Mouse (Mus musculus): ENCODE data around the gene Tbx15. TPM values are rescaled to one million over a fixed set of nuclear protein-coding genes. Genes with fewer than 3 reads are reported as not detected.

Gene Tbx15
- polyA plus RNA-seq, 1 experiment, result 5.0 TPM

DNA sequence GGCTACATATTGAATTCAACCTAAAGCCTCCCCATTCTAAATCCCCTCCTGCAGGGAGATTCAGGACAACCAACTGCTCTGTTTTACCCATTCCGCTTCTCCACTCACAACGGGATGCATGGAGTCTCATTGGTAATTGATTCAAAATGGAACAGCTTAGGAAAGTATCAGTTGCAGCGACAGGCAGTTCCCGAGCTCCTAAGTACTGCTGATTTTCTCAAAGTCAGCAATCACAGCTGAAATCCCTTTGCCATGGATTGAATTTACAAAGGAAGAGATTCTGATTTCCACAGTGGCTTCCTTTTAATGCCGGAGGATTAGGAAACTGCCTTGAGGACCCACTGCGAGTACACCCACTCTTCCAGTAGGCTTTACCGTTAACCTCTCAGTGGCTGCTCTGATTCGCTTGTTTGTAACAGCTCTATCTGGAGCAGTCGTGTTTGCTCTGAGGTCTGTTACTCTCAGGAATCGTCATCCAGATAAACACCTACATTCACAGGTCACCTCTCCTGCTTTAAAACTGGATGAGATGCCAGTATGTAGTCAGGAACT, 26.6 kb downstream of the Tbx15 start:
- no peak overlapping the region for H3K4me3 ChIP-seq (ENCODE audit: insufficient read depth, poor library complexity, severe bottlenecking)

DNA sequence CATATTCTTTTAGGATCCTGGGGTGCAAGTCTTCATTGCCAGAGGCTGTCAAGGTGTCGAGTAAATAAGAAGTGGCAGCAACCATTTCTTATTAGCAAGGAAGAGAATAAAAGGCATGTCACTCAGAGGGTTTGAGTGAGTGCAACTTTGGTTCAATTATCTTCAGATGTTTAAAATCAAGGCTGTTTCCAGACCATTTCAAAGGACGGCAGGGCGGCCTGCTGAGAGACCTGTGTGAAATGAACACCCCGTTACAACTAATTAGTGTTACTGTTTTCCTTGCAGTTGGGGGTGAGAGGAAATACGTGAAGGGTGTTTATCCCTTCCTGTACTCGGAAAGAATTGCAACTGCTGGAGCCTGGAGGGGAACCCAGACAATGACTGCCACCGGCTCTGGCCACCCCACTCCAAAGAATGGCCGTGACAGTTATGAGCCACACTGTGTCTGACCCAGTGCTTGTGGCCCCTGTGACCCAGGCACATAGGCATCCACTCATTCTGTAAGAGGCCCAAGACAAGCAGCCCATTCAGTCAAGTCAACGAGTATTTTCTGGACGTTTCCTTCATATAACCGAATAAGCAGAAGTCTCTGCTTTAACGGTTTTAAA, 37.9 kb downstream of the Tbx15 start:
- H3K79me2 ChIP-seq (ENCODE audit: control insufficient read depth, insufficient read depth), result no peaks in the 10 kb centered on the region
- no peak for TF ChIP-seq MYOD1 (IDR thresholded peaks at IDR 0.05; ENCODE audit: control insufficient read depth, insufficient read length, low read depth)
- TF ChIP-seq USF1 (IDR thresholded peaks at IDR 0.05; ENCODE audit: low read depth), result no peak
- TF ChIP-seq CEBPB (IDR thresholded peaks at IDR 0.05; ENCODE audit: low read depth), result no peak
- TF ChIP-seq FOSL1 (IDR thresholded peaks at IDR 0.05; ENCODE audit: insufficient read depth, low read length, poor library complexity, severe bottlenecking), result no peak
- no peak overlapping the region for H3K4me3 ChIP-seq (ENCODE audit: insufficient read depth, poor library complexity, severe bottlenecking)
- H3ac ChIP-seq (ENCODE audit: control insufficient read depth, insufficient read length, low read depth), result no peak overlapping the region
- H3K79me3 ChIP-seq (ENCODE audit: low read depth), result no peaks in the 10 kb centered on the region
- H3K36me3 ChIP-seq (ENCODE audit: control insufficient read depth, insufficient read depth), result peaks cover 5% of the 10 kb centered on the region
- no peaks in the 10 kb centered on the region for H3K27me3 ChIP-seq (ENCODE audit: control insufficient read depth, insufficient read depth, insufficient read length)

More for the DNA sequence above, 26.6 kb downstream of the Tbx15 start:
- Histone ChIP-seq H3ac (ENCODE audit: control insufficient read depth, insufficient read length, low read depth) (no peak overlapping the region), H3K79me2 (ENCODE audit: control insufficient read depth, insufficient read depth) (no peaks in the 10 kb centered on the region), H3K36me3 (ENCODE audit: control insufficient read depth, insufficient read depth) (peaks cover 5% of the 10 kb centered on the region), H3K27me3 (ENCODE audit: control insufficient read depth, insufficient read depth, insufficient read length) (no peaks in the 10 kb centered on the region), H3K79me3 (ENCODE audit: low read depth) (peaks cover 3% of the 10 kb centered on the region)
- TF ChIP-seq MYOG (IDR thresholded peaks at IDR 0.05; ENCODE audit: control insufficient read depth, extremely low read depth, insufficient read length) (no peak), CEBPB (IDR thresholded peaks at IDR 0.05; ENCODE audit: low read depth) (no peak), MAX (IDR thresholded peaks at IDR 0.05) (no peak), CTCF (IDR thresholded peaks at IDR 0.05; ENCODE audit: control insufficient read depth, insufficient read depth, insufficient read length) (no peak), USF1 (IDR thresholded peaks at IDR 0.05; ENCODE audit: low read depth) (no peak), MYOD1 (IDR thresholded peaks at IDR 0.05; ENCODE audit: control insufficient read depth, insufficient read length, low read depth) (no peak), FOSL1 (IDR thresholded peaks at IDR 0.05; ENCODE audit: insufficient read depth, low read length, poor library complexity, severe bottlenecking) (no peak)

DNA sequence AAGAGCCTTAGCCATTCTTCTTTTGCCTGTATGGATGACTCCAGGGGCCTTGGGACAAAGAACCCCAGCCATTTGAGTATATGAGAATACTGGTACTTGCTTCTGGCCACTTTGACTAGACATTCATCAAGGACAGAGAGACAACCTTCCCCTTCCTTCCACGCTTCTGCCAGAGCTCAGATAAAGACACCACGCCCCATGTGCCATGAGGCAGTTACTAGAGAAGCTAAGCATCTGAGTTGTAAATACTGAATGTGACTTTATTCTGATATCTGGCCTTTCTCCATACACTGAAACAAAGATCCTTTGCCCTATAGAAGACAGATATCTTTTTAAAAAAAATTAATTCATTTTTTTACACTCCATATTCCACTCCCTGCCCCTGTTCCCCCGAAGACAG, 39.5 kb downstream of the Tbx15 start:
- no peak overlapping the region for H3K4me3 ChIP-seq (ENCODE audit: insufficient read depth, poor library complexity, severe bottlenecking)
- TF ChIP-seq FOSL1 (IDR thresholded peaks at IDR 0.05; ENCODE audit: insufficient read depth, low read length, poor library complexity, severe bottlenecking) (no peak), CEBPB (IDR thresholded peaks at IDR 0.05; ENCODE audit: low read depth) (no peak), MAX (IDR thresholded peaks at IDR 0.05) (no peak), MYOD1 (IDR thresholded peaks at IDR 0.05; ENCODE audit: control insufficient read depth, insufficient read length, low read depth) (no peak), CTCF (IDR thresholded peaks at IDR 0.05; ENCODE audit: control insufficient read depth, insufficient read depth, insufficient read length) (no peak), USF1 (IDR thresholded peaks at IDR 0.05; ENCODE audit: low read depth) (no peak), MYOG (IDR thresholded peaks at IDR 0.05; ENCODE audit: control insufficient read depth, extremely low read depth, insufficient read length) (no peak)
- no peaks in the 10 kb centered on the region for H3K79me3 ChIP-seq (ENCODE audit: low read depth)
- H3K79me2 ChIP-seq (ENCODE audit: control insufficient read depth, insufficient read depth), result no peaks in the 10 kb centered on the region
- no peaks in the 10 kb centered on the region for H3K27me3 ChIP-seq (ENCODE audit: control insufficient read depth, insufficient read depth, insufficient read length)
- no peak overlapping the region for H3ac ChIP-seq (ENCODE audit: control insufficient read depth, insufficient read length, low read depth)
- peaks cover 2% of the 10 kb centered on the region for H3K36me3 ChIP-seq (ENCODE audit: control insufficient read depth, insufficient read depth)

DNA sequence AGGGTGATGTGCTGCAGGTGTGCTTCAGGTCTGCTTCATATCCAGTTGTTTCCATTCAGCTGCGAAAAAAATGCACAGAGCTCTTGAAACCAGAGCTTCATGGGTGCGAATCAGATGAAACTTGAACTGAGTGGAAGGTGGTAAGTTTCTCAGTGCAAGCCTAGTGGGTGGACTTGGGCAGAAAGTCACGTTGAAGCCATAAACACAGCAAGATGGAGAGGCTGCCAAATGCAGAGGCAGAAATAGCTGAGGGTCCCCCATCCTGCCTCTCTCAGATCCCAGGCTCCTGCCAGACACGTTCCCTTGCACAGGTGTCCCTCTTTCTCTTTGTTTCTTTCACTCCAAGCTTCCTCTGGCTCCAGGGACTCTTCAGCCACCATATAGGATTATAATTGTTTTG, 41.3 kb downstream of the Tbx15 start:
- TF ChIP-seq CEBPB (IDR thresholded peaks at IDR 0.05; ENCODE audit: low read depth) (no peak), USF1 (IDR thresholded peaks at IDR 0.05; ENCODE audit: low read depth) (no peak), FOSL1 (IDR thresholded peaks at IDR 0.05; ENCODE audit: insufficient read depth, low read length, poor library complexity, severe bottlenecking) (no peak), MAX (IDR thresholded peaks at IDR 0.05) (no peak), MYOD1 (IDR thresholded peaks at IDR 0.05; ENCODE audit: control insufficient read depth, insufficient read length, low read depth) (no peak), CTCF (IDR thresholded peaks at IDR 0.05; ENCODE audit: control insufficient read depth, insufficient read depth, insufficient read length) (no peak), MYOG (IDR thresholded peaks at IDR 0.05; ENCODE audit: control insufficient read depth, extremely low read depth, insufficient read length) (no peak)
- Histone ChIP-seq H3K79me3 (ENCODE audit: low read depth) (no peaks in the 10 kb centered on the region), H3ac (ENCODE audit: control insufficient read depth, insufficient read length, low read depth) (no peak overlapping the region), H3K27me3 (ENCODE audit: control insufficient read depth, insufficient read depth, insufficient read length) (no peaks in the 10 kb centered on the region), H3K4me3 (ENCODE audit: insufficient read depth, poor library complexity, severe bottlenecking) (no peak overlapping the region), H3K79me2 (ENCODE audit: control insufficient read depth, insufficient read depth) (no peaks in the 10 kb centered on the region), H3K36me3 (ENCODE audit: control insufficient read depth, insufficient read depth) (no peaks in the 10 kb centered on the region)

DNA sequence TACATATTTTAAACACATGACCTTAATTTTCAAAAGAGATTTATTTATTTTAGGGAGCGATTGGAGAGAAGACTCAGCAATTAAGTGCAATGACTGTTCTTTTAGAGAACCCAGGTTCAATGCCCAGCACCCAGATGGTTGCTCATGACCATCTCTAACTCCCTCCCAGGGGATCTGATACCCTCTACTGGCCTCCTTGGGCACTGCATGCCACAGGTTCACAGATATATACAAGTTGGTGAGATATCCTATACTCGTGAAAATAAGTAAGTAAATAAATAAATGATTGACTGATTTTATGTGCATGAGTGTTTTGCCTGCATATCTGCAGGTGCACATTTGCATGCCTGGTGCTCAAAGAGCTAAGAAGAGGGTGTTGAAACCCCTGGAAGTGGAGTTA, 48.1 kb downstream of the Tbx15 start:
- Histone ChIP-seq H3K4me3 (ENCODE audit: insufficient read depth, poor library complexity, severe bottlenecking) (no peak overlapping the region), H3K36me3 (ENCODE audit: control insufficient read depth, insufficient read depth) (no peaks in the 10 kb centered on the region), H3K79me3 (ENCODE audit: low read depth) (no peaks in the 10 kb centered on the region), H3K79me2 (ENCODE audit: control insufficient read depth, insufficient read depth) (no peaks in the 10 kb centered on the region), H3ac (ENCODE audit: control insufficient read depth, insufficient read length, low read depth) (no peak overlapping the region), H3K27me3 (ENCODE audit: control insufficient read depth, insufficient read depth, insufficient read length) (no peaks in the 10 kb centered on the region)
- TF ChIP-seq MYOG (IDR thresholded peaks at IDR 0.05; ENCODE audit: control insufficient read depth, extremely low read depth, insufficient read length), result no peak
- TF ChIP-seq FOSL1 (IDR thresholded peaks at IDR 0.05; ENCODE audit: insufficient read depth, low read length, poor library complexity, severe bottlenecking), result no peak
- TF ChIP-seq CEBPB (IDR thresholded peaks at IDR 0.05; ENCODE audit: low read depth), result no peak
- no peak for TF ChIP-seq MAX (IDR thresholded peaks at IDR 0.05)
- no peak for TF ChIP-seq USF1 (IDR thresholded peaks at IDR 0.05; ENCODE audit: low read depth)
- no peak for TF ChIP-seq CTCF (IDR thresholded peaks at IDR 0.05; ENCODE audit: control insufficient read depth, insufficient read depth, insufficient read length)
- TF ChIP-seq MYOD1 (IDR thresholded peaks at IDR 0.05; ENCODE audit: control insufficient read depth, insufficient read length, low read depth), result no peak
